Mouse (Mus musculus): ENCODE measurements around the gene Os9. TPM values are rescaled to one million over a fixed set of nuclear protein-coding genes. Genes with fewer than 3 reads are reported as not detected.

Os9 gene
- polyA plus RNA-seq, 1 experiment from 2014 or later: 101 TPM

GRCm38 (mm10) chr10:127092742-127093141 lies 28.2 kb downstream of the Os9 start:
- H3K9me3 ChIP-seq (replicated peaks): no peaks in the 10 kb centered on the region
- no peak overlapping the region for H3K4me3 ChIP-seq (replicated peaks)
- peaks cover 51% of the 10 kb centered on the region for H3K27me3 ChIP-seq
- H3K36me3 ChIP-seq: peaks cover 26% of the 10 kb centered on the region
- no peak overlapping the region for H3K4me2 ChIP-seq (replicated peaks)
- peaks cover 28% of the 10 kb centered on the region for H3K4me1 ChIP-seq
- 36% methylated on average over 4 of the region's 4 CpGs for WGBS
- H3K27ac ChIP-seq (replicated peaks): no peak overlapping the region
- ATAC-seq (ENCODE audit: insufficient number of reproducible peaks, low FRiP score, low TSS enrichment, low read depth): no peak
- no peak overlapping the region for H3K9ac ChIP-seq

DNA sequence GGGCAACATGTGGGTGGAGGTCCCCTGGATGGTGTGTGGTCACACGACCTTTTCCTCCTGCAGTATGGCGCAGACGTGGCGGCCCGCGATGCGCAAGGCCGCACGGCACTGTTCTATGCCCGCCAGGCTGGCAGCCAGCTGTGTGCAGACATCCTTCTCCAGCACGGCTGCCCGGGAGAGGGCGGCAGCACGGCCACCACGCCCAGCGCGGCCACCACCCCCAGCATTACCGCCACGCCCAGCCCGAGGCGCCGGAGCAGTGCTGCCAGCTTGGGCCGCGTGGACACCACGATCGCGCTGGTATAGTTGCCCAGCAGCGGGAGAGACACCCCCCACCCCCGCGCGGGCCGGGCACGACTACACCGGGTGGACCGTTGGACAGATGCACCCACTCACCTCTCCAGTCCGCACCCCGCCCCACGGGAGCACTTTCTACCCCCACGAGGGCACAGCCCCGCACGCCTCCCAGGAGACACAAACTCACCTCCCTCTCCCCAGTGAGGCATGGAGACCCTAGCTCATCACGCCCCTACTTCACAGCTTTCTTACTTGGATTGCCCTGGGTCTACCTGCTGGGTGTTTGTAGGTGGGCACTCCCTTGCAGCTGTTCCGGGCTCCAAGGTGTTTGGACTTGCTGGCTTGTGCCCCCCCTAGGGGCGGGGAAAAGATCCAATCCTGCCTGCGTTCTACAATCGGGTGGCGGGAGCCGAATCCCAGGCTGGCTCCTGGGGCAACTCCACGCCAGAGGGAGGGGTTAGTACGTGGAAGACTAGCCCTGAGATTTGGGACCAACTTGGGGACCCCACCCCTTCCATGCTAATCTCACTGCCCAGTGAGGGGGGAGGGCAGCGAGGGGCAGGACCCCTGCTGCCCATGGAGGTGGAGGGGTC lies 29.2 kb downstream of the Os9 start:
- Histone ChIP-seq H3K27ac (replicated peaks) (no peak overlapping the region), H3K4me2 (replicated peaks) (peak overlapping the region; percentile 62), H3K4me1 (peaks cover 28% of the 10 kb centered on the region), H3K9me3 (replicated peaks) (no peaks in the 10 kb centered on the region), H3K36me3 (peaks cover 17% of the 10 kb centered on the region; the same call in 1 of the 2 replicates), H3K27me3 (peaks cover 61% of the 10 kb centered on the region), H3K4me3 (replicated peaks) (peak overlapping the region; percentile 36), H3K9ac (no peak overlapping the region; the same call in 1 of the 2 replicates)
- WGBS: 14% methylated on average over 43 of the region's 51 CpGs
- peak; percentile 61 for ATAC-seq (ENCODE audit: insufficient number of reproducible peaks, low FRiP score, low TSS enrichment, low read depth)

GRCm38 (mm10) chr10:127090560-127091411 lies 30.1 kb downstream of the Os9 start:
- peaks cover 64% of the 10 kb centered on the region for H3K27me3 ChIP-seq
- peak overlapping the region; percentile 62 for H3K4me2 ChIP-seq (replicated peaks)
- no peak for ATAC-seq (ENCODE audit: insufficient number of reproducible peaks, low FRiP score, low TSS enrichment, low read depth)
- no peak overlapping the region; the same call in 1 of the 2 replicates for H3K9ac ChIP-seq
- H3K9me3 ChIP-seq (replicated peaks): no peaks in the 10 kb centered on the region
- no peak overlapping the region for H3K27ac ChIP-seq (replicated peaks)
- WGBS: 6% methylated on average over 57 of the region's 57 CpGs
- peaks cover 8% of the 10 kb centered on the region; the same call in 1 of the 2 replicates for H3K36me3 ChIP-seq
- peak overlapping the region; percentile 36 for H3K4me3 ChIP-seq (replicated peaks)
- peaks cover 28% of the 10 kb centered on the region for H3K4me1 ChIP-seq

- no peak for ATAC-seq (ENCODE audit: insufficient number of reproducible peaks, low FRiP score, low TSS enrichment, low read depth)
- 70% methylated on average over 6 of the region's 6 CpGs for WGBS
- no peaks in the 10 kb centered on the region for H3K9me3 ChIP-seq (replicated peaks)
Observed at GRCm38 (mm10) chr10:127085633-127086032, 35.3 kb downstream of the Os9 start.

DNA sequence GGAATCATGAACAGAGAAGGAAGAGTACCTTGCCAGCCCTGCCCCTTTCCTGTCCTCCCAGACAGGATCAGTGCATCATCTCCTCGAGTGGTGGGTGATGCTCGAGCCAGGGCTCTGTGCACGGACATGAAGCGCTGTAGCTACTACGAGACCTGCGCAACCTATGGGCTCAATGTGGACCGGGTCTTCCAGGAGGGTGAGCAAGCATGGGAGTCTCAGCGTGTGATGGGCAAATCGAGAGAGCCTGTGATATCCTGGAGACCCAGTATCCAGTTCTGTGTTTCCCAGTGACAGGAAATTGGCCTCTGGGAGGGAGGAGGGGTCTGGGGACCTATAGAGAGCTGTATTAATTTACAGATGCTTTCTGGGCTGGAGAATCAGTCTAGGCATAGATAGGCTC lies 35.9 kb downstream of the Os9 start:
- Histone ChIP-seq H3K27me3 (peaks cover 84% of the 10 kb centered on the region), H3K9me3 (replicated peaks) (no peaks in the 10 kb centered on the region), H3K4me1 (peaks cover 22% of the 10 kb centered on the region), H3K4me2 (replicated peaks) (no peak overlapping the region), H3K27ac (replicated peaks) (no peak overlapping the region), H3K4me3 (replicated peaks) (no peak overlapping the region), H3K9ac (no peak overlapping the region), H3K36me3 (no peaks in the 10 kb centered on the region)
- 77% methylated on average over 9 of the region's 9 CpGs for WGBS
- no peak for ATAC-seq (ENCODE audit: insufficient number of reproducible peaks, low FRiP score, low TSS enrichment, low read depth)

More at GRCm38 (mm10) chr10:127085633-127086032, 35.3 kb downstream of the Os9 start:
- Histone ChIP-seq H3K4me1 (peaks cover 19% of the 10 kb centered on the region), H3K9ac (no peak overlapping the region), H3K36me3 (no peaks in the 10 kb centered on the region), H3K27me3 (peaks cover 84% of the 10 kb centered on the region), H3K27ac (replicated peaks) (no peak overlapping the region), H3K4me2 (replicated peaks) (no peak overlapping the region), H3K4me3 (replicated peaks) (no peak overlapping the region)

- Histone ChIP-seq H3K9ac (no peak overlapping the region), H3K9me3 (replicated peaks) (no peaks in the 10 kb centered on the region), H3K27me3 (peaks cover 84% of the 10 kb centered on the region), H3K27ac (replicated peaks) (no peak overlapping the region), H3K4me3 (replicated peaks) (no peak overlapping the region), H3K4me1 (peaks cover 34% of the 10 kb centered on the region), H3K36me3 (no peaks in the 10 kb centered on the region), H3K4me2 (replicated peaks) (no peak overlapping the region)
- ATAC-seq (ENCODE audit: insufficient number of reproducible peaks, low FRiP score, low TSS enrichment, low read depth): no peak
- 31% methylated on average over 5 of the region's 5 CpGs for WGBS
Observed at GRCm38 (mm10) chr10:127083915-127084306, 37.0 kb downstream of the Os9 start.

DNA sequence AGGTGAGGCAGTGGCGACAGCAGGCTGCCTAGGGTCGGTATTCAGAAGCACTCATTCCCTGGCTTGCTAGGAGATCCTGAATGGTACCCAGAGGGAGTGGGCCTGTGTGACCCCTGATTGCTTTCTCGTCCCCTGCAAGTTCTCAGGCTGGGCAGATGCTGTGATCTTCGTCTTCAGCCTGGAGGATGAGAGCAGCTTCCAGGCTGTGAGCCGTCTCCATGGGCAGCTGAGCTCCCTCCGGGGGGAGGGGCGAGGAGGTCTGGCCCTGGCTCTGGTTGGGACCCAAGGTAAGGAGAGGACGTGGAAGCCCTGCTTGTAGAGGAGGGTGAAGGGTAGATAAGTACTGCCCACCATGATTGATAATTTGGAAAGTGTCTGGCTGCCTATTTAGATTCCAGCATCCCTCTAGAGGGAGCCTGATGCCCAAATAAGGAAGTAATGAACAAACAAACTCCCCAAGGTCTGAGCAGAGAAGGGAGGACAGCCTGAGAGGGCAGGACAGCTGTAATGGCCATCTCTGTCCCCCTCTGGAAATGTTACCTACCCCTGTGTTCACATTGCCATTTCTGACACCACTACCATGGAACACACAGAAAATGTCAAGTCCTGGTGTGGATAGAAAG lies 37.5 kb downstream of the Os9 start:
- Histone ChIP-seq H3K27ac (replicated peaks) (no peak overlapping the region), H3K4me3 (replicated peaks) (no peak overlapping the region), H3K9ac (no peak overlapping the region), H3K4me2 (replicated peaks) (no peak overlapping the region), H3K36me3 (no peaks in the 10 kb centered on the region), H3K4me1 (peaks cover 37% of the 10 kb centered on the region), H3K9me3 (replicated peaks) (no peaks in the 10 kb centered on the region), H3K27me3 (peaks cover 83% of the 10 kb centered on the region)
- 30% methylated on average over 8 of the region's 8 CpGs for WGBS
- ATAC-seq (ENCODE audit: insufficient number of reproducible peaks, low FRiP score, low TSS enrichment, low read depth): no peak

DNA sequence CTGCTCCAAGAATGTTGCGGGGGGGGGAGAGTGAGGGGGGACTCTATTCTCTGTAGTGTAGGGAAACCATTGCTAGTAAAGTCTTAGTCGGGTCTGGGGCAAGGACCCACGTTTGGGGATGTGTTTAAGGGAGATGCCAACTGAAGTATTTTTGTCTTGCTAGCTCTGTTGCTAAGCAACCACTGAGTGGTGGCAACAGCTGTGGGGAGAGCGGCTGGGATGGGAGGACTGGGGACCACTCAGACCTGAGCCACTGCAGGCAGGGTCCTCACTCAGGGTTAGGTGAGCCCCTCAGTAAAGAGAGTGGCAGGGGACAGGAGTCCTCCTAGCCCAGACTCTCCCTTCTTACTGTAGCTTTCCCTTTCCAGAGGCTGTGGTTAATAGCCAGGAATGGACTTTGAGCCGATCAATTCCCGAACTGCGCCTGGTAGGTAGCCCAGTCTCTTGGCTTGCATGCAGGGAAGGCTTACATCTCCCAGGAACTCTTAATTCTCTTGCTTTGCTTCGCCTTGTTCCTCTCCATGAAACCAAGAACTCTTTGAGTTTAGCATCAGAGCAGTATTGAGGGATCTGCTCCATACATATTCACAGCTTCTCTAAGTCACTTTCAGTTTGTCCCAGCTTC lies 38.8 kb downstream of the Os9 start:
- H3K9me3 ChIP-seq (replicated peaks): no peaks in the 10 kb centered on the region
- ATAC-seq (ENCODE audit: insufficient number of reproducible peaks, low FRiP score, low TSS enrichment, low read depth): no peak
- H3K9ac ChIP-seq: no peak overlapping the region
- peak overlapping the region; percentile 47; the same call in 1 of the 2 replicates for H3K4me2 ChIP-seq (replicated peaks)
- H3K4me3 ChIP-seq (replicated peaks): no peak overlapping the region
- peaks cover 45% of the 10 kb centered on the region for H3K4me1 ChIP-seq
- WGBS: 27% methylated on average over 8 of the region's 8 CpGs
- H3K27ac ChIP-seq (replicated peaks): no peak overlapping the region
- H3K36me3 ChIP-seq: no peaks in the 10 kb centered on the region
- H3K27me3 ChIP-seq: peaks cover 83% of the 10 kb centered on the region

DNA sequence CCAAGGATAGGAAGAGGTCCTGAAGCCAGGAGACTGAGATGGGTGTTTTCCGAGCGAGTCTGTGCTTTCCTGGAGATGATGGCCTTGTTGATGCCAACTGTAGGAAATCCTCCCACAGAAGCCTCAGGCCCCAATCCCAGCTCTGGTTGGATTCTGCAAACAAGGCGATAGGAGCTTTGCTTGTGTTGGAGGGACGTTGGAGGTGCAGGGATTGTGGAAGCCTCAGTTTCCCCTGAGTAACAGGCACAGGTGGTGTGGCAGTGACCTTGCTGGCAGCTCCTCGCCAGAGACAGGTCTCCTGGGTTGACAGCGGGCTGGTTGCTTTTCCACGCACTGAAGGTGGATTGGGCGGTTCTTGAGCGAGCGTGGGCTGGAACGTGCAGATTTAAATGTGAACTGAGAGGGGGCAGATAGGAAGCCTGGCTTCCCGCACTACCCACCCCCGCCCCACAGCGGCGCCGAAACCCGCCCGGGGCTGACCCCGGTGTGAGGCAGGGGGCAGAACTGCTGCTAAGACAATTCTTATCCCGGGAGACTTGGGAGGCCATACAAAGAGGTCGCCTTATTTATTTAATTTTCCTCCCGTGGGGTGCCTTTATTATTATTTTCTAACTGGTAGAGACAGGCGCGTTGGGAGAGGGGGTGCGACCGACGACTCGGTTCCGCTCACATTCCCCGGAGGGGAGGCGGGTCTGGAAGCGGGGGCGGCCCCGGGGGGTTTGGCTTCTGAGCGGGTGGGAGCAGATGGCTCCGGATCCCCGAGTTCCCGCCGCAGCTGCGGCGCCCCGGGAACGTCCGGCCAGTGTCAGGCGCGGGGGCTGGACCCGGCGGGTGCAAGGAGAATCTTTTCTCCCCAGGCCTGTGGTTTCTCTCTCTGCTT lies 39.8 kb downstream of the Os9 start:
- H3K27ac ChIP-seq (replicated peaks): no peak overlapping the region
- no peak for ATAC-seq (ENCODE audit: insufficient number of reproducible peaks, low FRiP score, low TSS enrichment, low read depth)
- H3K9me3 ChIP-seq (replicated peaks): no peaks in the 10 kb centered on the region
- H3K4me3 ChIP-seq (replicated peaks): peak overlapping the region; percentile 57
- peaks cover 86% of the 10 kb centered on the region for H3K27me3 ChIP-seq
- WGBS: 3% methylated on average over 48 of the region's 48 CpGs
- H3K9ac ChIP-seq: no peak overlapping the region
- H3K4me2 ChIP-seq (replicated peaks): peak overlapping the region; percentile 47
- peaks cover 45% of the 10 kb centered on the region for H3K4me1 ChIP-seq
- H3K36me3 ChIP-seq: no peaks in the 10 kb centered on the region

Data from embryonic facial prominence, embryonic 15.5 days (tissue).